Mouse (Mus musculus): Measurements from ENCODE around the gene Gak.
A peak's percentile ranks its signal among the peaks of the same experiment; 100 is the strongest.

The Gak gene

GRCm38 (mm10) chr5:108599923-108600322 lies 29.6 kb downstream of the Gak start:
- DNase-seq (ENCODE audit: low spot score in 2 of 2): no peak

GRCm38 (mm10) chr5:108581361-108581891 lies 48.1 kb downstream of the Gak start:
- peak in 1 of 2 experiments; percentile 21 for DNase-seq (ENCODE audit: low spot score in 2 of 2)

GRCm38 (mm10) chr5:108573054-108573453 lies 56.5 kb downstream of the Gak start:
- no peak for DNase-seq (ENCODE audit: low spot score in 2 of 2)

GRCm38 (mm10) chr5:108570991-108571390 lies 58.6 kb downstream of the Gak start:
- no peak for DNase-seq (ENCODE audit: low spot score in 2 of 2)

- DNase-seq (ENCODE audit: low spot score in 2 of 2): no peak
Measured at GRCm38 (mm10) chr5:108567104-108567503, 62.5 kb downstream of the Gak start.

- no peak for DNase-seq (ENCODE audit: low spot score in 2 of 2)
Measured at GRCm38 (mm10) chr5:108566523-108566922, 63.0 kb downstream of the Gak start.

- no peak for DNase-seq (ENCODE audit: low spot score in 2 of 2)
Measured at GRCm38 (mm10) chr5:108565381-108565780, 64.2 kb downstream of the Gak start.

GRCm38 (mm10) chr5:108564346-108564745 lies 65.2 kb downstream of the Gak start:
- no peak for DNase-seq (ENCODE audit: low spot score in 2 of 2)

- no peak for DNase-seq (ENCODE audit: low spot score in 2 of 2)
Measured at GRCm38 (mm10) chr5:108562483-108562882, 67.1 kb downstream of the Gak start.

GRCm38 (mm10) chr5:108556986-108557385 lies 72.6 kb downstream of the Gak start:
- no peak for DNase-seq (ENCODE audit: low spot score in 2 of 2)

GRCm38 (mm10) chr5:108554041-108554440 lies 75.5 kb downstream of the Gak start:
- DNase-seq (ENCODE audit: low spot score in 2 of 2): no peak

- DNase-seq (ENCODE audit: low spot score in 2 of 2): no peak
Measured at GRCm38 (mm10) chr5:108550207-108550594, 79.4 kb downstream of the Gak start.

GRCm38 (mm10) chr5:108549489-108550206 lies 79.9 kb downstream of the Gak start, which contains the start of gene Cplx1:
Gene Cplx1, minus strand, starts transcription at chr5:108550024.
- DNase-seq (ENCODE audit: low spot score in 2 of 2): peak; percentile 48 to 62

- no peak for DNase-seq (ENCODE audit: low spot score in 2 of 2)
Measured at GRCm38 (mm10) chr5:108549137-108549488, 80.4 kb downstream of the Gak start.

GRCm38 (mm10) chr5:108547636-108548035 lies 81.9 kb downstream of the Gak start:
- DNase-seq (ENCODE audit: low spot score in 2 of 2): no peak

GRCm38 (mm10) chr5:108543516-108544291 lies 85.9 kb downstream of the Gak start:
- no peak for DNase-seq (ENCODE audit: low spot score in 2 of 2)

- DNase-seq (ENCODE audit: low spot score in 2 of 2): no peak
Measured at GRCm38 (mm10) chr5:108534188-108534587, 95.4 kb downstream of the Gak start.

- no peak for DNase-seq (ENCODE audit: low spot score in 2 of 2)
Measured at GRCm38 (mm10) chr5:108522597-108522996, 107.0 kb downstream of the Gak start.

GRCm38 (mm10) chr5:108521896-108522295 lies 107.7 kb downstream of the Gak start:
- no peak for DNase-seq (ENCODE audit: low spot score in 2 of 2)

GRCm38 (mm10) chr5:108521016-108521415 lies 108.5 kb downstream of the Gak start:
- no peak for DNase-seq (ENCODE audit: low spot score in 2 of 2)

GRCm38 (mm10) chr5:108520153-108520552 lies 109.4 kb downstream of the Gak start:
- DNase-seq (ENCODE audit: low spot score in 2 of 2): no peak
